Mouse (Mus musculus): ENCODE results near the gene Snn. TPM values are rescaled to one million over a fixed set of nuclear protein-coding genes. Genes with fewer than 3 reads are reported as not detected.
A peak's percentile ranks its signal among the peaks of the same experiment; 100 is the strongest.

Gene Snn
- polyA plus RNA-seq, 1 experiment from 2014 or later, result 66.4 TPM

- Histone ChIP-seq H3K4me1 (ENCODE audit: control insufficient read depth, insufficient read depth, low read length) (no peaks in the 10 kb centered on the region), H3K27ac (replicated peaks; ENCODE audit: low read depth, low read length) (no peak overlapping the region), H3K4me2 (ENCODE audit: low read depth, low read length) (no peak overlapping the region), H3K27me3 (ENCODE audit: control insufficient read depth, insufficient read depth, low read length) (no peaks in the 10 kb centered on the region), H3K4me3 (ENCODE audit: low read depth, low read length) (no peak overlapping the region), H3K36me3 (replicated peaks; ENCODE audit: control insufficient read depth, insufficient read depth, low read depth, low read length) (no peaks in the 10 kb centered on the region), H3K9ac (replicated peaks; ENCODE audit: low read length) (no peak overlapping the region), H3K9me3 (replicated peaks; ENCODE audit: control insufficient read depth, low read length) (no peaks in the 10 kb centered on the region)
- ATAC-seq (replicated peaks; ENCODE audit: insufficient number of reproducible peaks, low FRiP score, low TSS enrichment, low read depth) (no peak), DNase-seq (ENCODE audit: low spot score) (no peak)
- 86% methylated on average over 11 of the region's 11 CpGs for WGBS
These were observed 9.6 kb upstream of the Snn start for GRCm38 (mm10) chr16:11051134-11051533.

- DNase-seq (ENCODE audit: low spot score), result no peak
- Histone ChIP-seq H3K4me3 (ENCODE audit: low read depth, low read length) (no peak overlapping the region), H3K4me1 (ENCODE audit: control insufficient read depth, insufficient read depth, low read length) (no peaks in the 10 kb centered on the region), H3K4me2 (ENCODE audit: low read depth, low read length) (no peak overlapping the region), H3K9me3 (replicated peaks; ENCODE audit: control insufficient read depth, low read length) (no peaks in the 10 kb centered on the region), H3K36me3 (replicated peaks; ENCODE audit: control insufficient read depth, insufficient read depth, low read depth, low read length) (no peaks in the 10 kb centered on the region), H3K27me3 (ENCODE audit: control insufficient read depth, insufficient read depth, low read length) (no peaks in the 10 kb centered on the region), H3K9ac (replicated peaks; ENCODE audit: low read length) (no peak overlapping the region), H3K27ac (replicated peaks; ENCODE audit: low read depth, low read length) (no peak overlapping the region)
- 69% methylated on average over 6 of the region's 6 CpGs for whole genome bisulfite sequencing
- no peak for ATAC-seq (replicated peaks; ENCODE audit: insufficient number of reproducible peaks, low FRiP score, low TSS enrichment, low read depth)
These were observed 6.3 kb upstream of the Snn start for GRCm38 (mm10) chr16:11054409-11054808.

DNA sequence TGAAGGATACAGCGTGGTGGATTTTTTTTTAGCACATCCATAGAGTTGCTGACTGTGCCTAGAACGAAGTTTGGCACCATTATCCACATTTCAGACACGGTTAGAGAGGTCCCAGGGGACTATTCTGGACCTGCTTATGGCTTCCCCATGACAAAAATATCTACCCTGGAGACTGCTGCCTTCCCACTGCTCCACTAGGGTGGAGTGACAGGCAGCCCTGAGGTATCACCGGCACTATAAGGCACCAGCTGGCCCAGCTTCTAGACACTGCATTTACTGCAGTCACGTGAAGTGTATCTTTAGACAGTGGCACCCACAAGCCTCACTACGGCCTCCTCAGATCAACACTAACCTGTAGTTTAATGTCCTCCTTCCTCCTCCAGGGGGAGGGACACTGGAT is 5.9 kb upstream of the Snn start:
- Histone ChIP-seq H3K9ac (replicated peaks; ENCODE audit: low read length) (no peak overlapping the region), H3K4me2 (ENCODE audit: low read depth, low read length) (no peak overlapping the region), H3K4me3 (ENCODE audit: low read depth, low read length) (no peak overlapping the region), H3K27me3 (ENCODE audit: control insufficient read depth, insufficient read depth, low read length) (no peaks in the 10 kb centered on the region), H3K27ac (replicated peaks; ENCODE audit: low read depth, low read length) (no peak overlapping the region), H3K9me3 (replicated peaks; ENCODE audit: control insufficient read depth, low read length) (no peaks in the 10 kb centered on the region), H3K4me1 (ENCODE audit: control insufficient read depth, insufficient read depth, low read length) (no peaks in the 10 kb centered on the region), H3K36me3 (replicated peaks; ENCODE audit: control insufficient read depth, insufficient read depth, low read depth, low read length) (no peaks in the 10 kb centered on the region)
- WGBS, result 88% methylated on average over 6 of the region's 6 CpGs
- ATAC-seq (replicated peaks; ENCODE audit: insufficient number of reproducible peaks, low FRiP score, low TSS enrichment, low read depth), result no peak
- DNase-seq (ENCODE audit: low spot score), result no peak

DNA sequence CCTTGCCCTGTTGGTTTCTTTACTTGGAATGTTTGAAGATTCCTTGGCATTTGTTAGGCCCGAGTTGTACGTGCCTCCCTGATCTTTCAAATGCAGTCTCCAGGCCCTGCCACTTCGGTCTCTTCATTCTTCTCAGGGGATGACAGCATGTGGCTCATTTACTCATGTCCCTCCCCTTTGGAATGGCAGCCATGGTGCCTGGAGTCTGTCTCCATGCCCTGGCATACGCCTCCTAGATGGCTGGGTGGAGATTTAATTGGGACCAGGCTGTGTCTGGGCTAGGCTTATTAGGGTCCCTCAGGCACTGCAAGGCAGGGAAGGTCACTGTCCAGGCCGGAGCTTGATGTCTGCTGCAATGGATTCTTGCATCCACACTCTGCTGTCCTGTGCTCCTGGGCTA is 4.8 kb upstream of the Snn start:
- no peaks in the 10 kb centered on the region for H3K36me3 ChIP-seq (replicated peaks; ENCODE audit: control insufficient read depth, insufficient read depth, low read depth, low read length)
- 74% methylated on average over 5 of the region's 5 CpGs for WGBS
- no peak overlapping the region for H3K9ac ChIP-seq (replicated peaks; ENCODE audit: low read length)
- no peaks in the 10 kb centered on the region for H3K9me3 ChIP-seq (replicated peaks; ENCODE audit: control insufficient read depth, low read length)
- ATAC-seq (replicated peaks; ENCODE audit: insufficient number of reproducible peaks, low FRiP score, low TSS enrichment, low read depth) (no peak), DNase-seq (ENCODE audit: low spot score) (no peak)
- no peak overlapping the region for H3K27ac ChIP-seq (replicated peaks; ENCODE audit: low read depth, low read length)
- H3K27me3 ChIP-seq (ENCODE audit: control insufficient read depth, insufficient read depth, low read length), result no peaks in the 10 kb centered on the region
- no peak overlapping the region for H3K4me2 ChIP-seq (ENCODE audit: low read depth, low read length)
- H3K4me3 ChIP-seq (ENCODE audit: low read depth, low read length), result no peak overlapping the region
- no peaks in the 10 kb centered on the region for H3K4me1 ChIP-seq (ENCODE audit: control insufficient read depth, insufficient read depth, low read length)

DNA sequence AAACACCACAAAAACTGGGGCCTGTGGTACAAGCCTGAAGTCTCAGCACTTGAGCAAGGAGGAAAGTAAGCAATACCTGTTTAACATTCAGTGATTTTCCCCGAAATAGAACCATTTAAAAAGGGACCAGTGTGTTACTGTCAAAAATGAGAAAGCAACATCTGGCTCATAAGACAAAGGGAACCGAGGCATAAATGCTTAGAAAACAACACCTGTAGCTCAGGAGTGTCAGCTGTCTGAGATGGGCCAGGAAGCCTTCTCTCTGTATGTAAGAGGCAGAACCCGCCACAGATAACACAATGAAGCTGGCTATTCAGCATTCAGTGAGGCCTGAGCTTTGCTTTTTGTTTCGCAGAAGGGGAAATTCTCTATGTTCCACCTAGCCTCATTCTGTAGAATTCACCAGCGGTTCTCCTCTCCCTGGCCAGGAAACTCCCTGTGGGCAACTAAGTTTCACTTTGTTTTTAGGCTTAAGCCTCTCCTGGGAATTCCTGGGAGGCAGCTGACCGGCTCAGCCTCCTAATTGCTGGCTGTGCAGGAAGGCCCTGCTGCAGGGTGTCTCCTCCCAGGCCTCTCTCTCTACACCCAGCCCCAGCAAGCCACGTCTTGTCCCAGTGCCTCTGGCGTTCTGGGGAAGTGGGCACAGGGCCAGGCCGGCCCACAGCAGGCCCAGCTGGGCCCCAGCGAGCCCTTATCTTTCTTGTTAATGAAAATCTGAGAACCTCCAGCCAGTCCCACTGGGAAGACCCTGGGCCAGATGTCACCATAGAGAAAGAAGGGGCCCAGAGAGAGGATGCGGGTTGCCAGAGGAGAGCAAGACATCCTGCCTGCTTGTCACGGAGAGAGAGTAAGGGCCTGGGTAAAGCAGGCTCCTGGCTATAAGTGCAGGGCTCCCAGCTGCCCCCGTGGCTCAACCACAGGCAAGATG is 2.3 kb downstream of the Snn start:
- H3K4me2 ChIP-seq (ENCODE audit: low read depth, low read length), result no peak overlapping the region
- peak overlapping the region; percentile 30 for H3K9ac ChIP-seq (replicated peaks; ENCODE audit: low read length)
- H3K27ac ChIP-seq (replicated peaks; ENCODE audit: low read depth, low read length), result peak overlapping the region; percentile 48
- H3K36me3 ChIP-seq (replicated peaks; ENCODE audit: control insufficient read depth, insufficient read depth, low read depth, low read length), result no peaks in the 10 kb centered on the region
- ATAC-seq (replicated peaks; ENCODE audit: insufficient number of reproducible peaks, low FRiP score, low TSS enrichment, low read depth) (0 out of 2 replicates have a peak, but pooled peaks have one; percentile 10), DNase-seq (ENCODE audit: low spot score) (peak; percentile 46)
- no peaks in the 10 kb centered on the region for H3K27me3 ChIP-seq (ENCODE audit: control insufficient read depth, insufficient read depth, low read length)
- H3K9me3 ChIP-seq (replicated peaks; ENCODE audit: control insufficient read depth, low read length), result no peaks in the 10 kb centered on the region
- WGBS, result 26% methylated on average over 13 of the region's 13 CpGs
- no peak overlapping the region for H3K4me3 ChIP-seq (ENCODE audit: low read depth, low read length)
- peaks cover 7% of the 10 kb centered on the region for H3K4me1 ChIP-seq (ENCODE audit: control insufficient read depth, insufficient read depth, low read length)

- H3K27ac ChIP-seq (replicated peaks; ENCODE audit: low read depth, low read length), result no peak overlapping the region
- H3K9me3 ChIP-seq (replicated peaks; ENCODE audit: control insufficient read depth, low read length), result no peaks in the 10 kb centered on the region
- ATAC-seq (replicated peaks; ENCODE audit: insufficient number of reproducible peaks, low FRiP score, low TSS enrichment, low read depth) (no peak), DNase-seq (ENCODE audit: low spot score) (no peak)
- no peak overlapping the region for H3K4me3 ChIP-seq (ENCODE audit: low read depth, low read length)
- peaks cover 13% of the 10 kb centered on the region for H3K4me1 ChIP-seq (ENCODE audit: control insufficient read depth, insufficient read depth, low read length)
- no peak overlapping the region for H3K4me2 ChIP-seq (ENCODE audit: low read depth, low read length)
- no peaks in the 10 kb centered on the region for H3K27me3 ChIP-seq (ENCODE audit: control insufficient read depth, insufficient read depth, low read length)
- H3K9ac ChIP-seq (replicated peaks; ENCODE audit: low read length), result no peak overlapping the region
- 89% methylated on average over 4 of the region's 4 CpGs for WGBS
- H3K36me3 ChIP-seq (replicated peaks; ENCODE audit: control insufficient read depth, insufficient read depth, low read depth, low read length), result no peaks in the 10 kb centered on the region
These were observed 3.6 kb downstream of the Snn start for GRCm38 (mm10) chr16:11064341-11064740.

- H3K27ac ChIP-seq (replicated peaks; ENCODE audit: low read depth, low read length), result no peak overlapping the region
- no peaks in the 10 kb centered on the region for H3K36me3 ChIP-seq (replicated peaks; ENCODE audit: control insufficient read depth, insufficient read depth, low read depth, low read length)
- no peak overlapping the region for H3K4me2 ChIP-seq (ENCODE audit: low read depth, low read length)
- WGBS, result 88% methylated on average over 6 of the region's 6 CpGs
- H3K27me3 ChIP-seq (ENCODE audit: control insufficient read depth, insufficient read depth, low read length), result no peaks in the 10 kb centered on the region
- H3K9ac ChIP-seq (replicated peaks; ENCODE audit: low read length), result no peak overlapping the region
- H3K4me1 ChIP-seq (ENCODE audit: control insufficient read depth, insufficient read depth, low read length), result peaks cover 17% of the 10 kb centered on the region
- ATAC-seq (replicated peaks; ENCODE audit: insufficient number of reproducible peaks, low FRiP score, low TSS enrichment, low read depth), result no peak
- no peak overlapping the region for H3K4me3 ChIP-seq (ENCODE audit: low read depth, low read length)
- H3K9me3 ChIP-seq (replicated peaks; ENCODE audit: control insufficient read depth, low read length), result no peaks in the 10 kb centered on the region
- DNase-seq (ENCODE audit: low spot score), result no peak
These were observed 4.0 kb downstream of the Snn start for GRCm38 (mm10) chr16:11064742-11065141.

GRCm38 (mm10) chr16:11065431-11065830 is 4.7 kb downstream of the Snn start:
- peaks cover 18% of the 10 kb centered on the region for H3K4me1 ChIP-seq (ENCODE audit: control insufficient read depth, insufficient read depth, low read length)
- no peak for DNase-seq (ENCODE audit: low spot score)

More at GRCm38 (mm10) chr16:11065431-11065830, 4.7 kb downstream of the Snn start:
- 58% methylated on average over 5 of the region's 5 CpGs for WGBS
- peak overlapping the region; percentile 98 for H3K9ac ChIP-seq (replicated peaks; ENCODE audit: low read length)
- H3K36me3 ChIP-seq (replicated peaks; ENCODE audit: control insufficient read depth, insufficient read depth, low read depth, low read length), result no peaks in the 10 kb centered on the region
- peak overlapping the region; percentile 88 for H3K4me3 ChIP-seq (ENCODE audit: low read depth, low read length)
- H3K27ac ChIP-seq (replicated peaks; ENCODE audit: low read depth, low read length), result no peak overlapping the region
- ATAC-seq (replicated peaks; ENCODE audit: insufficient number of reproducible peaks, low FRiP score, low TSS enrichment, low read depth), result no peak
- no peaks in the 10 kb centered on the region for H3K9me3 ChIP-seq (replicated peaks; ENCODE audit: control insufficient read depth, low read length)
- no peaks in the 10 kb centered on the region for H3K27me3 ChIP-seq (ENCODE audit: control insufficient read depth, insufficient read depth, low read length)
- H3K4me2 ChIP-seq (ENCODE audit: low read depth, low read length), result peak overlapping the region; percentile 32; the same call in 1 of the 2 replicates

Data from embryonic facial prominence, embryonic 11.5 days (tissue).